Mouse (Mus musculus) naive thymus-derived CD4-positive, alpha-beta T cell, adult 5 months (primary cell): ENCODE data around the gene 3110082I17Rik. TPM values are rescaled to one million over a fixed set of nuclear protein-coding genes. Genes with fewer than 3 reads are reported as not detected.

Experiments used
- polyA plus RNA-seq: library from polyadenylated mRNA; unstranded; fragments of 100-300 nt; shearing (Covaris generic); gene quantifications from one replicate; pipeline ENCODE4 v1.2.1, GENCODE M21; 2017

3110082I17Rik gene
- polyA plus RNA-seq, result 4.0 TPM

DNA sequence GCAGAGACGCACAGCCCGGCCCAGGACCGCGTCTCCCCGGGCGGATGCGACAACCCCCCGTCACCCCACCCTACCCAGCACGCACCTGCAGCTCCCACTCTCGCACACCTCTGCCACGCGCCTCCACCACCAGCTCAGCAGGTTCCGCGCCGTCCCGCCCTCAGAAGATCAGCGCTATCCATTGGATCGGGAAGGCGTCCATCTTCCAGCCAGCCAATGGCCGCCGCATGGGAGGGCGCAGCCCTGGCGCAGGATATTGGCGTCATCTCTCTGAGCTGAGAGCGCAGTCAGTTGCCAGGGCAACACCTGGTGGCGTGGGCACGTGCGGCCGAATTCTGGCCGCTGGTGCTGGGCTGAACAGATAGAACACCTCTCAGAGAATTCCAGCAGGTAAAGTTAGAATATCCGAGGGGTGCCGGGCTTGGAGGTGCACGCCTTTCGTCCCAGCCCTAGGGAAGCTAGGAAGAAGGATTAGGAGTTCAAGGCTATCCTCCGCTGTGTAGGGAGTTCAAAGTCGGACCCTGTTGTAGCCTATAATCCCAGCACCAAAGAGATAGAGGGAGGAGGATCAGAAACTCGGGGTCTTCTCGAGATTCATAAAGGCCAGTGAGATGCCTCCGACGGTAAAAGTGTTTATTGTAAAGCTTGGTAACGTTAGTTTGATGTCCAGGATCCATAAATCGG is at the start of gene 3110082I17Rik:
Gene 3110082I17Rik, minus strand, starts transcription at position 144 of the 684 bp plus-strand sequence.

DNA sequence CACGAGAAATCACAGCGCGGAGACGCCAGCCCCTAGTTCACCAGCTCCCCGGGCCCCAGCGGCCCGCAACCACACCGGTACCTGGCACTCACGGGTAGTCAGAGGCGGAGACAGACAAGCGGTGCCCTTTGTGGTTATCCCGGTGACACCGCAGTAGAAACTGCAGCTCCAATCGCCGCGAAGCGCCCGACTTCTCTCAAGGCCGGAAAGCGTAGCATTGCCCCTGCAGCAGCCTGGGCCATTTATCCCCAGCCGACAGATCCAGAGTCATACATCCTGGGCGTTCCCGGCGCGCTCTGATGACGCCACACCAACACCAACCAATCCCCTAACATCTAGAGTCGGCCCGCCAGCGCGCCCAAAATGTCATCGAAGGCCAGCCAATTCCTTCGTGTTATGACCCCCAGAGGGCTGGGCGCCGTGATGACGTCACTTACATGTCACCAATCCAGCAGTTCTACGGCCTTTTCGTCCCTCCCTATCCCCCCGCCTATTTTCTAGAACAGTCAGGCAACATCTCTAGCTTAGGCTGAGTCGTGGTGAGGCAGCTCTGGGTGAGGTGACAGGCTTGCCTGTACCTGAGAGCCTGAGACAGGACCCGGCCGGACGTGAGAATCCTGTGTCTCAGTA is 24.0 kb upstream of the 3110082I17Rik start, which contains the start of gene Zfand2a:
Gene Zfand2a, minus strand, starts transcription at position 365 of the 630 bp plus-strand sequence.

DNA sequence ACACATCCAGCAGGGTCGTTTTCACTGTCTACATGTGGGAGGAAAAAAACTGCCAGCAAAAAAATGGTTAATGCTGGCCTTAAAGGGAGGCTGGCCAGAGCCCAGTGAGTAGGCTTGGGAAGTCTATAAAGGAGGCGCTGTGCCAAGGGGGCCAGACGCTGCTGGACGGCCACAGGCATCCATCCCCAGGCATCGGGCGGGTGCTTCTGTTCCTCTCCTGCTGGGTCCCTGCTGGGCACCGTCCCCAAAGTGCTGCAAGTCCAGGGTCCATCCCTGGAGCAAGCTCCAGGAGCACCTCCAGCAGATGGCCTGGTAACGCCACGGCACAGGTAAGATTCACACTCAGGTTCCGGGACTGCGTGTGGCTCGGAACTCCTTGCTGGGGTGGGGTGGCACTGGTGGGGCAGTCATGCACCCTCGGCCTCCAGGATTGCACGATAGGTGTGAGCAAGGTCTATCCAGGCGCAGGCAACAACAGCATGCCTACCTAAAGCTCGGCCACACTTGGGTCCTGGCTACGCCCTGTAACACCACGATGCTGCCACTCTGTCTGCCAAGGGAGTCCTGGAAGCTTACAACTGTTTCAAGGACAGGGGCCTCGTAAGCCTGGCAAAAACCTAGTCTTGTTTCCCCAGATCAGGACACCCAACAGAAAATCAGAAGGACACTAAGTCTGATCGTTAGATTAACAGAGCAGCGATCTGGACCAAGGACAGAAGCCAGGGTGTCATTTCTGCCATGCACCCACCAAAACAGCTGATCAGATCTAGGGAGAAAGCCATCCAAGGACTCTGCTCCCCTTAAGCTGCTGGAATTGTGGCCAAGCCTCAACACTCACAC is 37.1 kb downstream of the 3110082I17Rik start, which contains the start of gene Gper1:
Gene Gper1, plus strand, starts transcription at position 126 of the 840 bp plus-strand sequence.

DNA sequence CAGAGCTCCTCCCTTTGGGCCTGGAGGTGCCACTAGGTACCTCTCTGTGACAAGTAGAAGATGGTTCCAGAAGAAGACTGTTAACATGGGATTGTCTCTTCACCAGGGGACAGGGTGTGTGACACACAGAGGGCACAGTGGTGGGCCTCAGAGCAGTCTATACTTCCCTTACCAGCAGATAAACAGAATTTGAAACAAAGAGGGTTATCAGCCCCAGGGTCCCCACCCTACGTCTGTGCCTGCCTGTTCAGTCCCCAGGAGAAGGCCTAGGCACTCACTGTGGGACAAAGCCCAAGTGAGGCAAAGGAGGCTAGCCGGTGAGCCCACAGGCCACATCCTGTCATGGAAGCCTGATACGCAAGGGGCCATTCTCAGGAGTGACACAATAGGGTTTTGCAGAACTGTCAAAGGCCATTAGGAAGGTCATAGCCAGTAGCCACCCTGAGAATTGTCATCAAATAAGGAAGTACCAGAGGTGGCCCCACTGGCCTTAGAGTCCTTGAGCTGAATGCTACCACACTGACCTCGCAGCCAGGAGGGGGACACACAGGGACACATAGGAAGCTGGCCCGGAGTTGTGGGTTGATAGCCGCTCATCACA is 55.4 kb downstream of the 3110082I17Rik start, which contains the start of gene C130050O18Rik:
Gene C130050O18Rik, plus strand, starts transcription at position 480 of the 601 bp plus-strand sequence.

DNA sequence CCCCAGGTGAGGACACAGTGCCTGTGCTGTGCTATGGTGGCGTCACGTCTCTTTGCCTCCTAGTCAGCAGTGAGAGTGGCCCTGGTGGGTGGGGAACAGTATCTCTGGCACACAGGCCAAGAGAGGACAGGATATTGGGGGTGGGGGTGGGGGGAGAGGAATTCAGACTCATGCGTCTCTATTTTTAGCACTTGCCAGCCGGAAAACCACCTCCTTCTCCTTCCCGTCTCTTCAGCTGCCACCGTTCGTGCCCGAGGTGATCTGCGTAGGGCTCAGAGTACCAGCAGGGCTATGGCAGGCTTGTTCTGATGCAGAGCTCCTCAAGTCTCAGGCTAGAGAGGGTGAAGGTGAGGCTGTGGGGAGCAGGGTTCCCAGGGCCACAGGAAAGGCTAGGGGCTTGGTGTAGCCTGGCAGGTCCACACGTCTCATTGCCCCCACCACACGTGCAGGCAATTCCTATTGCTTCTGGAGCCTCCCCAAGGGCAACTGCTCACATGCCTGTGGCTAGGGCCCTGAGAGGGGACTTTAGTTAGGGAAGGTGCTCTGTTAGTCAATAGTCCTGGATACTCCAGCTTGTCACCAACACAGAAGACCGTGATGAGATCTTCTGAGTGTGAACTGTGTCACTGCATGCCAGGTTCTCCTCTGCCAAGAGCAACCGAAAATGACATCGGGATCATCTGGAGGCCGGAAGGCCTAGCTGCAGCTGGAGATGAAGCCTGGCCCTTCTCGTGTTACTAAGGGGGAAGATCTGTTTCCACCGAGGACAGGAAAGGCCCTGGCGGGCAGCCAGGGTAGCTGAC is 82.7 kb downstream of the 3110082I17Rik start, which contains the start of gene Gpr146:
Gene Gpr146, plus strand, starts transcription at position 230 of the 803 bp plus-strand sequence.

DNA sequence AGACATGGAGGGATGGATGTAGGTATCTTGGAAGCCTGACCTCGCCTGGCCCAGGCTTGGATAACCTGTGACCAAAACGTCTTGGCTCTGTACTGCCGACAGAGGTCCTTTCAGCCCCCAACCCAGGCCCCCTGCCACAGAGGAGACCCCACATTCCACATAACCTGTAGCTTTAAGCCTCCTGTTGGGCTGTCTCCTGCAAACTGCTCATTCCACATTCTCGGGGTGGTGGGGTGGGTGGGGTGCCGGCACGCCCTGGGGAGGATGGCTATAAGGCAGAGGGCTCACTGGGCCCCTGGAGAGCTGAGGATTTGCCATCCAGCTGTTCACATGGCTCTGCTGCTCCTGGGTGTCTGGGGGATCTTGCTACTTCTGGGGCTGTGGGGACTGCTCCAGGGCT is 108.0 kb downstream of the 3110082I17Rik start, which contains the start of gene Cyp2w1:
Gene Cyp2w1, plus strand, starts transcription at position 301 of the 400 bp plus-strand sequence.

DNA sequence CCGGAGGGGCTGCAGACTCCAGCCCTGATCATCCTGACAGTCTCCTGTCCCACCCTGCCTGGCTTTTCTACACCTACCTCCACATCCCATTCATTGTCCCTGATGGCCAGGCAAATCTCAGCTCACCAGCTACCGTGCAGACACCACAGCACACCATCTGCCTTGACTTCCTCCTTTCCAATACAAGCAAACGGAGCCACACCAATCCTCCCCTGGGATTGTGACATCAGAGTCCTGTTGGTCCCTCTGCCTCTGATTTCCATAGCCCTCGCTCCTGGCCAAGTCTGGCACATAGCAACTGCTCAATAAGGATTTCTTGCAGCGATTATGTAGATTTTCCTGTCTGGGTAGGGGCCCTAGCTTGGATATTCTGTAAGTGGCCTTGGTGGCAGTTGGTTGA is 109.2 kb downstream of the 3110082I17Rik start, which contains the start of gene Cox19:
Gene Cox19, minus strand, starts transcription at position 285 of the 400 bp plus-strand sequence.

DNA sequence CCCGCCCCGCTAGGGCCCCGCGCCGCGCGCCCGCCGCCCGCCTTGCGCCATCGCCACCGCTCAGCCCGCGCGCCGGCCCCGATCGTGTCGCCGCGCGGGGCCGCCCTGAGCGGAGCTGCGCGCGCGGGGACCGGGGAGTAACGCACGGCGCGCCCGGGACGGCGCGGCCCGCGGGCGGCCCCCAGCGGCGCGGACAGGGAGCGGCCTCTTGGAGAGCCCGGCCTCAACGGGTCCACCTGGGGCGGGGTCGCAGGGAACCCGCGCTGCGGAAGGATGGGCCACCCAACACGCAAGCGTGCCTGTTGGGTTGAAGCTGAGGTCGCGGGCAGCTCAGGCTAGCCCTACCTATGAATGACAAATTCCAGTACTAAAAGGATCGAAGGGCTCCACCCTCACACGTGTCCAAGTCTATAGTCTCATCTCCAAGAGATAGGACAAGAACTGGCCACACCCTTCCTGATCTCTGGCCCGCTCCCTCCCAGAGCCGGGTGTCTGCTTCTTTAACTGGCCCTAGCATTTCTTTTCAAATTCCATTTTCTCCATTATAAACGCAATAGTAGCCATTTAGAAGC is 134.8 kb downstream of the 3110082I17Rik start, which contains the start of gene Adap1:
Gene Adap1, minus strand, starts transcription at position 228 of the 572 bp plus-strand sequence.

Other genes with a start within 250 kb of the 3110082I17Rik start
- 129 TPM for gene Get4, start 208.2 kb downstream of the 3110082I17Rik start, polyA plus RNA-seq
- gene Adap1, start 134.9 kb downstream of the 3110082I17Rik start, polyA plus RNA-seq, result 1.8 TPM
- gene Cox19, start 109.1 kb downstream of the 3110082I17Rik start, polyA plus RNA-seq, result 32.0 TPM
- not detected for gene Cyp2w1, start 107.9 kb downstream of the 3110082I17Rik start, polyA plus RNA-seq
- gene Gpr146, start 82.8 kb downstream of the 3110082I17Rik start, polyA plus RNA-seq, result 43.4 TPM
- not detected for gene C130050O18Rik, start 55.2 kb downstream of the 3110082I17Rik start, polyA plus RNA-seq
- not detected for gene Gper1, start 37.4 kb downstream of the 3110082I17Rik start, polyA plus RNA-seq
- 77.2 TPM for gene Zfand2a, start 24.0 kb upstream of the 3110082I17Rik start, polyA plus RNA-seq
- not detected for gene Uncx, start 83.0 kb upstream of the 3110082I17Rik start, polyA plus RNA-seq